Mouse (Mus musculus): ENCODE measurements at regions not wholly inside any gene's neighbourhood (a gene's known extent, or its start where the extent isn't known, plus 50 kb on each side); places are given as distances from the start of the nearest gene placed in this dataset.

- TF ChIP-seq CTCF (IDR thresholded peaks at IDR 0.05; ENCODE audit: low read depth) = no peak
- Histone ChIP-seq H3K4me3 (replicated peaks; ENCODE audit: low read depth, low read length) (no peak overlapping the region), H3K27ac (no peak overlapping the region), H3K27me3 (ENCODE audit: insufficient read depth, low read length) (no peaks in the 10 kb centered on the region), H3K9me3 (replicated peaks; ENCODE audit: low read length) (no peaks in the 10 kb centered on the region), H3K4me1 (replicated peaks; ENCODE audit: insufficient read depth, low read length) (no peaks in the 10 kb centered on the region), H3K36me3 (ENCODE audit: insufficient read depth, low read length) (no peaks in the 10 kb centered on the region), H3K9ac (ENCODE audit: low read depth, low read length) (no peak overlapping the region), H3K4me2 (ENCODE audit: low read length) (no peak overlapping the region)
- DNase-seq (ENCODE audit: low spot score) (no peak), ATAC-seq (replicated peaks; ENCODE audit: low FRiP score, low read depth) (no peak)
- 63% methylated on average over 2 of the region's 2 CpGs for WGBS
Measured at GRCm38 (mm10) chr5:62462574-62462973, 303.4 kb downstream of the Arap2 start.
